Comparison of ENCODE assay signal across 7 mouse cellular contexts in the genomic region with DNA sequence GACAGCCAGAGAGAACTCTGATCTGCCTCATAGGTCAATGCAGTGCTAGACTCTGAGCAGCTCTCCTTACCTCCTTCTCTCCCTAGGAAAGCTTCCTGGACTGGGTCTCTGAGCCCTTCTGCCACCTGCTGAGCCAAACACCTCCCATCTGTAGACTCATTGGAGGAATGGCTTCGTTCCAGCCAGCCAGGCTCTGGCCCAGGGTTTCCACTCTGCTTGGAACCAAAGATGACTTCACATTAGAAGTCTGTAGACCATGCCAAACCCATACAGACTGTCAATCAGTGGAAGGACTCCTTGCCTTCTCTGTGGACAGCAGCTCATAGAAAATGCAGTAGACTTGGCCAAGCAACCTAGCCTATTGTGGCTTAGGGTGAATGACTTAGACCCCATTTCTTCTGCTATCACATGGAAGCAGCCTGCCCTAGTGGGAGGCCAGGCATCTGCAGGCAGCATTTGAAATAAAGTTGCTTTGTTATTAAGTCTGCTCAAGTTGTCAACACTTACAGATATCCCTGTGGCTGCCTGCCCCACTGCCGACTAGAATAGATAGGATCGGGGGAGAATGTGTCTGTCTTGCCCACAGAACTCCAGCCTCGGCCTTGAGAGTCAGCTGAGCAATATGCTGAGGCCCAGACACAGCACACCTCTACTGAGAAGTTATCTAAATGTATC.
DNase-seq lines count a peak whose midpoint lies in the region; ATAC-seq lines count a peak whose summit lies in the region.

No protein-coding gene starts in this region.

- DNase-seq in midbrain, embryonic 10.5 days (ENCODE audit: low spot score): no peak
- DNase-seq in cerebellum, adult 9-10 months: peak; percentile 89
- DNase-seq in heart, adult 9 months (ENCODE audit: low spot score in 2 of 2): peak; percentile 35 to 72
- DNase-seq in spleen, adult 18-20 months: no peak
- no peak for DNase-seq in embryo, embryonic 10 days (ENCODE audit: low spot score)

- no peak overlapping the region for H3K4me3 ChIP-seq in midbrain, embryonic 10.5 days
- no peak overlapping the region for H3K4me3 ChIP-seq in midbrain, embryonic 13.5 days (replicated peaks)
- no peak overlapping the region for H3K4me3 ChIP-seq in lung, embryonic 16.5 days (ENCODE audit: low read length)

- no peak for ATAC-seq in midbrain, embryonic 13.5 days
- ATAC-seq in lung, embryonic 16.5 days (ENCODE audit: low read depth): peak; percentile 43

- no peak overlapping the region for H3K9ac ChIP-seq in midbrain, embryonic 13.5 days (replicated peaks)
- H3K9ac ChIP-seq in lung, embryonic 16.5 days (ENCODE audit: low read length): no peak overlapping the region

- no peak overlapping the region for H3K4me2 ChIP-seq in midbrain, embryonic 13.5 days (replicated peaks)
- H3K4me2 ChIP-seq in lung, embryonic 16.5 days (ENCODE audit: low read depth, low read length): no peak overlapping the region

- 83% methylated on average over 4 of the region's 4 CpGs for WGBS in midbrain, embryonic 10.5 days
- WGBS in midbrain, embryonic 13.5 days: 74% methylated on average over 4 of the region's 4 CpGs
- 63% methylated on average over 4 of the region's 4 CpGs for WGBS in lung, embryonic 16.5 days

- H3K27ac ChIP-seq in midbrain, embryonic 10.5 days (replicated peaks): 0 out of 2 replicates have a peak overlapping the region, but pooled peaks have one; percentile 9
- no peak overlapping the region for H3K27ac ChIP-seq in midbrain, embryonic 13.5 days
- peak overlapping the region; percentile 7; the same call in 1 of the 2 replicates for H3K27ac ChIP-seq in lung, embryonic 16.5 days (ENCODE audit: low read length)

- peaks cover 13% of the 10 kb centered on the region for H3K4me1 ChIP-seq in midbrain, embryonic 10.5 days
- no peaks in the 10 kb centered on the region; the same call in 1 of the 2 replicates for H3K4me1 ChIP-seq in midbrain, embryonic 13.5 days (replicated peaks)
- H3K4me1 ChIP-seq in lung, embryonic 16.5 days (replicated peaks; ENCODE audit: control insufficient read depth, insufficient read depth, low read length): peaks cover 18% of the 10 kb centered on the region

- H3K36me3 ChIP-seq in midbrain, embryonic 10.5 days: peaks cover 74% of the 10 kb centered on the region
- H3K36me3 ChIP-seq in midbrain, embryonic 13.5 days: peaks cover 11% of the 10 kb centered on the region
- peaks cover 10% of the 10 kb centered on the region for H3K36me3 ChIP-seq in lung, embryonic 16.5 days (ENCODE audit: control insufficient read depth, insufficient read depth, low read length)

- H3K27me3 ChIP-seq in midbrain, embryonic 10.5 days (ENCODE audit: low read depth, poor library complexity, severe bottlenecking): no peaks in the 10 kb centered on the region
- H3K27me3 ChIP-seq in midbrain, embryonic 13.5 days: no peaks in the 10 kb centered on the region
- no peaks in the 10 kb centered on the region for H3K27me3 ChIP-seq in lung, embryonic 16.5 days (ENCODE audit: control insufficient read depth, insufficient read depth, low read depth, low read length)

- H3K9me3 ChIP-seq in midbrain, embryonic 10.5 days (replicated peaks): no peaks in the 10 kb centered on the region
- 0 out of 2 replicates have a peak, but pooled peaks cover 3% of the 10 kb centered on the region for H3K9me3 ChIP-seq in midbrain, embryonic 13.5 days
- no peaks in the 10 kb centered on the region for H3K9me3 ChIP-seq in lung, embryonic 16.5 days (ENCODE audit: control insufficient read depth, low read length)

Comparison
In these comparisons a context has a peak if more than half of its experiments do, and no peak if none do; other contexts are left out.
1. DNase-seq: peak in cerebellum, adult 9-10 months (single experiment) and heart, adult 9 months (2 of 2); none in midbrain, embryonic 10.5 days (single experiment), spleen, adult 18-20 months (0 of 2) and embryo, embryonic 10 days (single experiment).